Mouse (Mus musculus) midbrain, embryonic 16.5 days (tissue): ENCODE results near the gene Tssk3. TPM values are rescaled to one million over a fixed set of nuclear protein-coding genes. Genes with fewer than 3 reads are reported as not detected.

Experiments
- ATAC-seq: fragments of 200-750 bp; cut with Nextera tagmentation; 2 replicates; pipeline ENCODE4 v1.8.0; 2017; ENCODE audit warnings: moderate TSS enrichment
- H3K27ac ChIP-seq: fragments of 300-500 bp; sonication (generic); 2 replicates; pipeline ENCODE4 v1.5.1; 2014; ENCODE audit warnings: mild to moderate bottlenecking, low read length, mixed read lengths
- H3K27me3 ChIP-seq: fragments of 300-500 bp; sonication (generic); 2 replicates; pipeline ENCODE4 v1.6.1; 2014; ENCODE audit warnings: low read depth, low read length, mixed read lengths; ENCODE audit not compliant: control insufficient read depth, insufficient read depth
- H3K36me3 ChIP-seq: fragments of 300-500 bp; sonication (generic); 2 replicates; pipeline ENCODE4 v1.6.1; 2014; ENCODE audit warnings: mild to moderate bottlenecking, low read length, moderate library complexity, mixed read lengths; ENCODE audit not compliant: control insufficient read depth, insufficient read depth
- H3K4me1 ChIP-seq: fragments of 300-500 bp; sonication (generic); 2 replicates; pipeline ENCODE4 v1.6.1; 2014; ENCODE audit warnings: mild to moderate bottlenecking, low read length, mixed read lengths; ENCODE audit not compliant: control insufficient read depth, insufficient read depth
- H3K4me2 ChIP-seq: fragments of 300-500 bp; sonication (generic); 2 replicates; pipeline ENCODE4 v1.6.1; 2014; ENCODE audit warnings: mild to moderate bottlenecking, low read length, mixed read lengths
- H3K4me3 ChIP-seq: fragments of 300-500 bp; sonication (generic); 2 replicates; pipeline ENCODE4 v1.5.1; 2014; ENCODE audit warnings: low read depth, mild to moderate bottlenecking, low read length, moderate library complexity, mixed read lengths
- H3K9ac ChIP-seq: fragments of 300-500 bp; sonication (generic); 2 replicates; pipeline ENCODE4 v1.6.1; 2014; ENCODE audit warnings: low read depth, low read length, mixed read lengths
- H3K9me3 ChIP-seq: fragments of 300-500 bp; sonication (generic); replicated peaks from 2 replicates; pipeline ENCODE4 v1.6.1; 2014; ENCODE audit warnings: mild to moderate bottlenecking, low read length, mixed read lengths; ENCODE audit not compliant: control insufficient read depth, poor library complexity, severe bottlenecking
- WGBS: fragments of 180-500 bp; shearing (Covaris S2); extraction: QIAGEN DNeasy Blood & Tissue Kit; methylation state at CpG from one replicate; pipeline ENCODE4 v1.1.7; 2014; 5-methylcytosine and 5-hydroxymethylcytosine counted together
- polyA plus RNA-seq: library from polyadenylated mRNA; unstranded; fragments of >200 nt; fragmentation: Nextera tagmentation; extraction: Ambion mirVana; gene quantifications from 2 replicates; pipeline ENCODE4 v1.2.1, GENCODE M21; 2015

The Tssk3 gene
- polyA plus RNA-seq, 1 experiment from 2014 or later = 1.2 TPM

GRCm38 (mm10) chr4:129513086-129513767 is 22.4 kb upstream of the Tssk3 start, which contains the start of gene Marcksl1:
Gene Marcksl1 (plus strand): TSS chr4:129513581.
- peak within 1 kb of the TSS; percentile 87 for H3K4me2 ChIP-seq
- 5% methylated on average over 45 of the region's 47 CpGs for WGBS
- peak within 1 kb of the TSS; percentile 100 for H3K4me3 ChIP-seq
- peak within 1 kb of the TSS; percentile 100 for H3K9ac ChIP-seq
- no peaks in the 10 kb centered on the region for H3K9me3 ChIP-seq
- peaks cover 12% of the 10 kb centered on the region for H3K36me3 ChIP-seq
- peak; percentile 82 for ATAC-seq
- peaks cover 14% of the 10 kb centered on the region for H3K4me1 ChIP-seq
- no peaks in the 10 kb centered on the region for H3K27me3 ChIP-seq
- H3K27ac ChIP-seq = peak within 1 kb of the TSS; percentile 99

GRCm38 (mm10) chr4:129511413-129512096 is 20.7 kb upstream of the Tssk3 start:
- ATAC-seq = no peak
- no peak overlapping the region for H3K4me3 ChIP-seq
- no peak overlapping the region for H3K9ac ChIP-seq
- 15% methylated on average over 6 of the region's 6 CpGs for WGBS
- no peaks in the 10 kb centered on the region for H3K9me3 ChIP-seq
- H3K4me1 ChIP-seq = peaks cover 13% of the 10 kb centered on the region
- H3K36me3 ChIP-seq = peaks cover 2% of the 10 kb centered on the region
- H3K4me2 ChIP-seq = no peak overlapping the region
- 0 out of 2 replicates have a peak overlapping the region, but pooled peaks have one; percentile 0 for H3K27ac ChIP-seq
- no peaks in the 10 kb centered on the region for H3K27me3 ChIP-seq

DNA sequence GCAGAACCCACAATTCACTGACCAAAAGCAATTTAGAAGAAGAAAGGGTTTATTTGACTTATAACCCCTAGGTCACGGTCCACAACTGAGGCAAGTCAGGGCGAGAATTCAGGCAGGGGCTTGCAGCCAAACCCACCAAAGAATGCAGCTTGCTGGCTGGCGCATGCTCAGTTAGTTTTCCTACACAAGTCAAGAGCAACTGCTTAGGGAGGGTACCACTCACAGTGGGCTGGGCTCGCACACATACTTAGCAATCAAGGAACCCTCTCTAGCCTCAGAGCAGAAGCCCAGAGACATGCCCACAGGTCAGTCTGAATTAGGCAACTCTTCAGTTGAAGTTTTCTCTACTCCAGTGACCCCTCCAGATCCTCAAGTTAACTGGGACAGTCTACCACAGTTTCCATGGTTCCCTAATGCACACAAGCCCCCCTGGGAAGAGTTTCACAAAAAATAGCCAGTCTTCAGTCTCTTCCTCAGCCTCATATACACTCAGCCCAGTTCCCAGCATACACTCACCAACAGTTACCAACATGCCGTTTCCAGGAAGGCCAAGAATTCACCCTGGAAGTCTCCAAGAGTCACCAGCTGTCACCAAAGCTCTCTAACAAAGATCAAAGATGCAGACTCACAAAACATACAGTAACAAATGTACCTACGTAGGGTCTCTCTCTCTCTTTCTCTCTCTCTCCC is 20.0 kb upstream of the Tssk3 start:
- H3K27ac ChIP-seq = no peak overlapping the region
- H3K9ac ChIP-seq = no peak overlapping the region
- no peak for ATAC-seq
- no peaks in the 10 kb centered on the region for H3K27me3 ChIP-seq
- WGBS = 39% methylated on average over 6 of the region's 6 CpGs
- H3K4me3 ChIP-seq = no peak overlapping the region
- no peaks in the 10 kb centered on the region; the same call in 1 of the 2 replicates for H3K36me3 ChIP-seq
- H3K4me1 ChIP-seq = peaks cover 11% of the 10 kb centered on the region
- H3K9me3 ChIP-seq = no peaks in the 10 kb centered on the region
- H3K4me2 ChIP-seq = no peak overlapping the region

DNA sequence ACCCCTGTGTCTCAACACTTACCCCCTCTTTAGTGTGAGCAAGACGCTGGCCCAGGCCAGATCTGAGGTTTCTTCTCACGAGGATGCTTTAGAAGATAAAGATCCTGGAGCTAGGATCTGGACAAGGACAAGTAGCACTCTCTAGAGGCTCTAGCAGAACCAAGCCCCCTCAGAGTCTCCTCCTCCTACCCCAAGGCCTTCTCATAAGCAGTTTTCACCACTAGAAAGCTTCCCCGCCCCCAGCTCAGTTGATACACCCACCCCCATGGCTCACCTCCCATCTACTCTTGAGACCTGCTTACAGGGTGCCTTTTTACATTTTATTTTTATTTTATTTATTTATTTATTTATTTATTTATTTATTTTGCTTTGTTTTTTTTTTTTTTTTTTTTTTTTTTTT is 18.8 kb upstream of the Tssk3 start:
- Histone ChIP-seq H3K27ac (no peak overlapping the region), H3K9ac (no peak overlapping the region)
- 52% methylated on average over 3 of the region's 3 CpGs for WGBS

GRCm38 (mm10) chr4:129508834-129509600 is 18.2 kb upstream of the Tssk3 start:
- Histone ChIP-seq H3K4me3 (no peak overlapping the region), H3K9me3 (no peaks in the 10 kb centered on the region), H3K27ac (no peak overlapping the region), H3K9ac (no peak overlapping the region), H3K27me3 (no peaks in the 10 kb centered on the region), H3K36me3 (no peaks in the 10 kb centered on the region), H3K4me2 (no peak overlapping the region), H3K4me1 (peaks cover 4% of the 10 kb centered on the region; the same call in 1 of the 2 replicates)
- ATAC-seq = no peak
- 57% methylated on average over 15 of the region's 15 CpGs for WGBS

More for the DNA sequence above, 18.8 kb upstream of the Tssk3 start:
- Histone ChIP-seq H3K27me3 (no peaks in the 10 kb centered on the region), H3K9me3 (no peaks in the 10 kb centered on the region), H3K4me3 (no peak overlapping the region), H3K36me3 (no peaks in the 10 kb centered on the region), H3K4me2 (no peak overlapping the region), H3K4me1 (peaks cover 4% of the 10 kb centered on the region; the same call in 1 of the 2 replicates)
- ATAC-seq = no peak

- H3K27me3 ChIP-seq = no peaks in the 10 kb centered on the region
- peaks cover 4% of the 10 kb centered on the region; the same call in 1 of the 2 replicates for H3K4me1 ChIP-seq
- H3K9ac ChIP-seq = no peak overlapping the region
- no peak overlapping the region for H3K4me2 ChIP-seq
- 84% methylated on average over 3 of the region's 3 CpGs for WGBS
- no peak overlapping the region for H3K4me3 ChIP-seq
- H3K36me3 ChIP-seq = no peaks in the 10 kb centered on the region
- no peaks in the 10 kb centered on the region for H3K9me3 ChIP-seq
- no peak for ATAC-seq
- H3K27ac ChIP-seq = no peak overlapping the region
Measured at GRCm38 (mm10) chr4:129508237-129508515, 17.4 kb upstream of the Tssk3 start.

- Histone ChIP-seq H3K9me3 (no peaks in the 10 kb centered on the region), H3K9ac (no peak overlapping the region), H3K4me1 (peaks cover 4% of the 10 kb centered on the region; the same call in 1 of the 2 replicates), H3K36me3 (no peaks in the 10 kb centered on the region), H3K4me2 (no peak overlapping the region), H3K27ac (no peak overlapping the region), H3K4me3 (no peak overlapping the region), H3K27me3 (no peaks in the 10 kb centered on the region)
- no peak for ATAC-seq
- WGBS = 71% methylated on average over 9 of the region's 10 CpGs
Measured at GRCm38 (mm10) chr4:129507434-129508236, 16.8 kb upstream of the Tssk3 start.

DNA sequence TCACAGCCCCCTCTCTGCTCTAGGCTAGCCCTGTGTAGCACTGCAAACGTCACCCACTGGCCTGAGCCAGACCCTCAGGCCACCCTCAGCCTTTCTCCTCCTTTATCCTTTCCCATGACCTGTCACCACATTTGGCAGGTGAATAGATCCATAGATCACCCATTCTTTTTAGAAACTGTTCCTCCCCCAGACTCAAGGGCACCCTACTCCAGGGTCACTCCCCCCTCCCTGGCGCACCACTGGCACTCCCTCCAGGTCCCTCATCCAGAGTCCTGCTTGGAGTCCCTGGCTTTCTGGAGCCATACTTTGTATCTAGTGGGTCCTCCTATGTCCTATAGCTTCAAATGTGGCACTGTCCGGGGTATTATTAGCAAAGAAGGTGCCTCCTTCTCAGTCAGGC is 14.7 kb upstream of the Tssk3 start:
- Histone ChIP-seq H3K9ac (no peak overlapping the region), H3K4me1 (peaks cover 9% of the 10 kb centered on the region), H3K9me3 (no peaks in the 10 kb centered on the region), H3K4me3 (no peak overlapping the region), H3K27ac (no peak overlapping the region), H3K36me3 (no peaks in the 10 kb centered on the region), H3K27me3 (no peaks in the 10 kb centered on the region), H3K4me2 (no peak overlapping the region)
- ATAC-seq = no peak
- WGBS = 80% methylated on average over 3 of the region's 3 CpGs
